Mouse (Mus musculus) heart, adult 2 months (tissue): Measurements from ENCODE around the gene Fcho2. TPM values are rescaled to one million over a fixed set of nuclear protein-coding genes. Genes with fewer than 3 reads are reported as not detected.

Experiments
- DNase-seq, 2 experiments: peaks; one replicate each; pipeline ENCODE4 v3.0.0; 2021
- H3K27ac ChIP-seq: fragments of 200-600 bp; 2 replicates; pipeline ENCODE4 v1.8.1; 2022
- H3K27me3 ChIP-seq: fragments of 200-500 bp; 2 replicates; pipeline ENCODE4 v1.6.1; 2012; ENCODE audit warnings: mild to moderate bottlenecking, low read length, inconsistent platforms, mixed read lengths; ENCODE audit not compliant: control insufficient read depth, insufficient read depth
- H3K36me3 ChIP-seq: fragments of 200-500 bp; 2 replicates; pipeline ENCODE4 v1.6.1; 2012; ENCODE audit warnings: low read length, inconsistent platforms; ENCODE audit not compliant: control insufficient read depth, insufficient read depth
- H3K4me1 ChIP-seq: fragments of 200-500 bp; 2 replicates; pipeline ENCODE4 v1.6.1; 2011; ENCODE audit warnings: low read length; ENCODE audit not compliant: control insufficient read depth, insufficient read depth
- H3K4me3 ChIP-seq: fragments of 200-600 bp; 2 replicates; pipeline ENCODE4 v1.8.1; 2022
- H3K79me2 ChIP-seq: fragments of 200-500 bp; replicated peaks from 2 replicates; pipeline ENCODE4 v1.6.1; 2012; ENCODE audit warnings: mild to moderate bottlenecking, inconsistent platforms, low read length, moderate library complexity, mixed read lengths; ENCODE audit not compliant: control insufficient read depth, insufficient read depth
- H3K9ac ChIP-seq: fragments of 200-500 bp; 2 replicates; pipeline ENCODE4 v1.6.1; 2012; ENCODE audit warnings: low read depth, mild to moderate bottlenecking, control low read depth, inconsistent platforms, low read length, mixed read lengths
- CTCF ChIP-seq: fragments of 200-600 bp; IDR thresholded peaks from 2 replicates; pipeline ENCODE4 v1.8.1; 2022; ENCODE audit warnings: antibody characterized with exemption, mild to moderate bottlenecking, moderate library complexity
- EP300 ChIP-seq: fragments of 200-500 bp; IDR thresholded peaks from 2 replicates; pipeline ENCODE4 v1.6.1; 2011; ENCODE audit warnings: low read depth, low read length, control low read depth; ENCODE audit not compliant: insufficient read depth
- POLR2A ChIP-seq: fragments of 200-500 bp; IDR thresholded peaks from 2 replicates; pipeline ENCODE4 v1.6.1; 2011; ENCODE audit warnings: mild to moderate bottlenecking, low read depth, low read length, control low read depth; ENCODE audit not compliant: insufficient read depth
- WGBS: fragments of 180-500 bp; shearing (Covaris S2); methylation state at CpG from one replicate; pipeline ENCODE4 v1.1.7; 2018; 5-methylcytosine and 5-hydroxymethylcytosine counted together
- intact Hi-C: fragments of 180-260 bp; cut with DNase I; formaldehyde crosslinking; loops from one replicate; pipeline ENCODE4 v1.15.1; 2025
- long read RNA-seq: library from polyadenylated mRNA; stranded (forward); transcript quantifications from one replicate; pipeline ENCODE4 v2.0.0, GENCODE M21; 2021
- polyA plus RNA-seq: library from polyadenylated mRNA; depleted of rRNA; stranded (reverse); fragments of >200 nt; gene quantifications from 2 replicates; pipeline ENCODE4 v1.2.3, GENCODE M21; 2012; rRNA removed
- total RNA-seq, 2 experiments: library from RNA; stranded (reverse); gene quantifications; 2 replicates each; pipeline ENCODE4 v1.2.3; 2021

Gene Fcho2
- 10 to 100 TPM; 35.4 to 37.6 TPM for total RNA-seq
- polyA plus RNA-seq = 11.8 and 17.0 TPM in 2 replicates
- long read RNA-seq, partial matches to known transcripts = 2 of 4 reads
- long read RNA-seq, other reads (novel, unspliced or antisense) = 2 of 4 reads

- no peaks in the 10 kb centered on the region for H3K27me3 ChIP-seq
- TF ChIP-seq EP300 (peak; percentile 82), POLR2A (peak; percentile 77), CTCF (peak; percentile 96)
- peak; percentile 99 to 100 for DNase-seq
- peak within 1 kb of the TSS; percentile 97 for H3K27ac ChIP-seq
- peaks cover 8% of the 10 kb centered on the region for H3K4me1 ChIP-seq
- peaks cover 3% of the 10 kb centered on the region for H3K79me2 ChIP-seq
- H3K36me3 ChIP-seq = peaks cover 11% of the 10 kb centered on the region
- WGBS = under 1% methylated on average over 44 of the region's 61 CpGs
- peak within 1 kb of the TSS; percentile 93 for H3K4me3 ChIP-seq
- intact Hi-C loops = loop anchor here (2.0 kb wide), 1 partner anchor 112 kb away; the partner anchor contains the start of gene Tnpo1
- peak within 1 kb of the TSS; percentile 94 for H3K9ac ChIP-seq
These were observed at the start of gene Fcho2 for GRCm38 (mm10) chr13:98815147-98815785. TSS of gene Fcho2 (minus strand) at chr13:98815449.

- no peak overlapping the region for H3K9ac ChIP-seq
- no peaks in the 10 kb centered on the region for H3K79me2 ChIP-seq
- DNase-seq = no peak
- no peaks in the 10 kb centered on the region for H3K4me1 ChIP-seq
- no peak overlapping the region for H3K27ac ChIP-seq
- intact Hi-C loops = no loop called here
- H3K36me3 ChIP-seq = peaks cover 15% of the 10 kb centered on the region
- no peaks in the 10 kb centered on the region for H3K27me3 ChIP-seq
- TF ChIP-seq EP300 (no peak), POLR2A (no peak), CTCF (no peak)
- no peak overlapping the region for H3K4me3 ChIP-seq
- 73% methylated on average over 8 of the region's 8 CpGs for whole genome bisulfite sequencing
These were observed 40.0 kb upstream of the Fcho2 start for GRCm38 (mm10) chr13:98855291-98855690.

- no peaks in the 10 kb centered on the region for H3K4me1 ChIP-seq
- 56% methylated on average over 1 of the region's 1 CpGs for WGBS
- H3K36me3 ChIP-seq = peaks cover 6% of the 10 kb centered on the region
- H3K79me2 ChIP-seq = no peaks in the 10 kb centered on the region
- H3K9ac ChIP-seq = no peak overlapping the region
- intact Hi-C loops = no loop called here
- H3K4me3 ChIP-seq = no peak overlapping the region
- H3K27ac ChIP-seq = no peak overlapping the region
- DNase-seq = no peak
- TF ChIP-seq CTCF (no peak), POLR2A (no peak), EP300 (no peak)
- H3K27me3 ChIP-seq = no peaks in the 10 kb centered on the region
These were observed 30.5 kb upstream of the Fcho2 start for GRCm38 (mm10) chr13:98845794-98846193.

- Histone ChIP-seq H3K36me3 (no peaks in the 10 kb centered on the region), H3K9ac (no peak overlapping the region), H3K27me3 (no peaks in the 10 kb centered on the region), H3K79me2 (no peaks in the 10 kb centered on the region), H3K4me3 (no peak overlapping the region), H3K4me1 (no peaks in the 10 kb centered on the region), H3K27ac (no peak overlapping the region)
- DNase-seq = no peak
- intact Hi-C loops = no loop called here
- TF ChIP-seq POLR2A = no peak
- TF ChIP-seq CTCF = peak; percentile 60
- TF ChIP-seq EP300 = no peak
- 97% methylated on average over 6 of the region's 6 CpGs for WGBS
These were observed 21.3 kb upstream of the Fcho2 start for GRCm38 (mm10) chr13:98836423-98837088.

GRCm38 (mm10) chr13:98835740-98836139 lies 20.5 kb upstream of the Fcho2 start:
- H3K79me2 ChIP-seq = no peaks in the 10 kb centered on the region
- no peaks in the 10 kb centered on the region for H3K4me1 ChIP-seq
- TF ChIP-seq POLR2A (no peak), EP300 (no peak), CTCF (no peak)
- no peaks in the 10 kb centered on the region for H3K36me3 ChIP-seq
- intact Hi-C loops = no loop called here
- no peak overlapping the region for H3K9ac ChIP-seq
- H3K27me3 ChIP-seq = no peaks in the 10 kb centered on the region
- DNase-seq = no peak
- 81% methylated on average over 5 of the region's 5 CpGs for WGBS
- H3K4me3 ChIP-seq = no peak overlapping the region
- no peak overlapping the region for H3K27ac ChIP-seq

- no peak for DNase-seq
- Histone ChIP-seq H3K36me3 (no peaks in the 10 kb centered on the region), H3K9ac (no peak overlapping the region), H3K4me1 (no peaks in the 10 kb centered on the region), H3K27me3 (no peaks in the 10 kb centered on the region), H3K4me3 (no peak overlapping the region), H3K27ac (no peak overlapping the region), H3K79me2 (no peaks in the 10 kb centered on the region)
- TF ChIP-seq EP300 (no peak), POLR2A (no peak), CTCF (no peak)
- intact Hi-C loops = no loop called here
- WGBS = 91% methylated on average over 3 of the region's 3 CpGs
These were observed 19.5 kb upstream of the Fcho2 start for GRCm38 (mm10) chr13:98834723-98835122.
